Mouse (Mus musculus) right cerebral cortex, adult 2 months (tissue): ENCODE data around the gene Col5a2.
"Not testable (repeated sequence)": the region's sequence is repeated elsewhere in the genome, so short reads cannot be mapped to it uniquely, and the experiment has no call there.

Experiments
- DNase-seq, 2 experiments: peaks; one replicate each; pipeline ENCODE4 v3.0.0; 2021 to 2022; ENCODE audit warnings: low spot score in 2 of 2

Col5a2 gene

DNA sequence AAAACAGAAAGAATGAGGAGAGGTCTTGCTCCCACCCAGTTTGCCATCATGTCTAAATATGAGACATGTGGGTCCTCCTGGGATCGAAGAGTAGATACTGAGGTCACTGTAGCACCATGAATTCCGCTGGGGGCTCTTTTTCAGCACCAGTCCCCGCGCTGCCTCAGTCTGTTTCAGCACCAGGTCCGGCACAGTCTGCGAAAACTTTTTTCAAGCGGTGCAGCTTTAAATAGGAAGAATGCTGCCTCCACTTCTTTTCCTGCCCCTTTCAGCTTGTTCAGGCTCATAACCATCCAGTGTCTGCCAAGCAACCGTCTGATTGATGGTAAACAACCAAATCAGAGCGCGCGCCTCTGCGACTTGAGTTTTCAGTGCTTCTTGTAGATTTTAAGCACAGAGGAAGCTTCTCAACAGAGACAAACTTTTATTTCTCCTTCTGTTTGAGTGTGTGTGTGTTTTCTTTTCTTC lies at the start of gene Col5a2:
TSS of gene Col5a2 (minus strand) at position 418 of the 468 bp plus-strand sequence.
- DNase-seq, result peak; percentile 24 to 34

DNA sequence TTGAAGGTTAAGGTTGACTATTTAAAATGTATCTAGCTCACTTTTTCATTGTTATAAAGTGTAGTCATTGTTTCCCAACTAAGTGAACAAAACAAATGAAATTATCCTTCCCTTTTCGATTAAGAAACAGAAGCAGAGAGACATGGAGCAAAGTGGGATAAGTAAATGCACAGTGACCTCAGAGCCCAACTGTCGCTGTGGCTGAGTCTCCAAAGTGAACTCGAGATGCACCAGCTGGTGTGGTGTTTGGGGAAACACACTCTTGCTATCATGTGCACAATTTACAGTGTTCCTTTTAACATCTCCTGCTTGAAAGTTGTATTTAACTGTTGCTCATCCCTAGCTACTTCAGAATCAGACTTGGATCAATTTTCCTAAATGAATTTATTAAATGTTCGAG lies 47.4 kb upstream of the Col5a2 start:
- DNase-seq, result no peak

DNA sequence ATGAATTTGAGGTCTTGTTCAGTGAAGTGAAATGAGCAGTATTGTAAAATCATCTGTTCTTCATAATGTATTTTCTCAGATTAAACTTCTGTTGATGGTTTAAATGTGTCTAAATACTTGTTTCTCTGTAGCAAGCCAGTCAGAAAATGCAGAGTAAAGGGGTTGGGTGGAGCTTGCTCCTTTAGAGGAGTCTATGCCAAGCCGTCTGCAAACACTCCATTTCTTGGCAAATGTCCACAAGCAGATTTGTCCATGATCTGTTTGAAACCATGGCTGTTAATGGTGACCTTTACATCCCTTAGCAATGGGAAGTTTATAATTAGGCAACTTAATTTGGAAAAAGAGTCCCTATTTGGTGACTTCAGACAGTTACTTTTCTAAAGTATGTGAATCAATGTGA lies 38.8 kb upstream of the Col5a2 start:
- no peak for DNase-seq

DNA sequence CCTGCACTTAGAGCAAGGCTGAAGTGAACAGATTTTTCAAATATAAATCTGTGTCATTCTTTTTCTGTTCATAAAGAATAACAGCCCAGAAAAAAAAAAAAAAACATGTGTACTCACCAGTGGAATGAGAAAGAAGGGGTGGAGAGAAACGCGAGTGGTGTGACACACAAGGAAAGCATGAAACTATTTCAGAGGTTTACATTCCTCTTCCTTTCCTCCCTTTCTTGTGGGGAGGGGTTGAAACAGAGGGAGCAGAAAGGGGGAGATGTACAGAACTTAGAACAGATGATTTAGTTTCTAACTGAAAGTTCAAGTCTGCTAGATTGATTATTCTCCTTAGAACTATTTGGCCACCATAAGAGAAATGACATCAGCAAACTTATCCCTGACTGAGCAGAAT lies 38.1 kb upstream of the Col5a2 start:
- no peak for DNase-seq

DNA sequence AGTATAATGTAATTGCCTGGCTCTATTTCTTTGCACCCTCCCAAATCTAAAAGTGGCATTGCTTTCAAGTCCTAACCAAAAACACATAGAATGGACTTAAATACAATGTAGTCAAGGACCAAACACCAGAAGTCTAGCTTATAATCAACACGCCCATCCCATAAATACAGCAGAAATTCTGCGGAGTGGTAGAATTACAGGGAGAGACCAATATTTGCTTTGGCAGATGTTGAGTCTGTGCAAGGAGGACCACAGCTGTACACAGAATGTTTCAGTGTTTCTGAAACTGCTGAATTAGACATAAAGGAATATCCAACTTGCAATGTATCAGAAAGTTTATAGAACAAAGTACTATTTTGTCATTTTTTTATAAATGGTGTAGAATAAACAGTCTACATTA lies 28.4 kb upstream of the Col5a2 start:
- DNase-seq, result no peak

- not testable (repeated sequence) for DNase-seq
Measured at GRCm38 (mm10) chr1:45527476-45527875, 24.4 kb upstream of the Col5a2 start.

DNA sequence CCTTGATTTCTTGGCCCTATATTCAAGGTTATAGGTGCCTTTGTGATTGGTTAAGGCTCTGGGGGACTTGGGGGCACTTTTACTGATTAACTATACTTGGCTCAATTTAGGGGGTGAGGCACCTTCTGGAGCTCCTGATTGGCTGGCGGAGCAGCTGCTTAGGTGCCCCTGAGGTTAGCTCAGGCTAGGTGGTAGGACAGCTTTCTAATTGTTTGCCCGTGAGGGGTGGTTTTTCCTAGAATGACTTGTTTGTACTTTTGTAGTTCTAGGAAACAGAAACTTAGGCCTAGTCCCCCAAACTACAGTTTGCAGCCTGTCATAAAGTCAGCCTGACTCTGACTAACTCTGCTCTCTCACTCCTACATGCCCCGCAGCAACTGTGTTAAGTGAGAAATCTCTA lies 20.5 kb upstream of the Col5a2 start:
- no peak for DNase-seq

GRCm38 (mm10) chr1:45521486-45521885 lies 18.4 kb upstream of the Col5a2 start:
- DNase-seq, result no peak

GRCm38 (mm10) chr1:45502241-45502741 lies 791 bp downstream of the Col5a2 start:
- no peak for DNase-seq

GRCm38 (mm10) chr1:45501437-45501836 lies 1.6 kb downstream of the Col5a2 start:
- DNase-seq, result no peak

- no peak for DNase-seq
Measured at GRCm38 (mm10) chr1:45500456-45500855, 2.6 kb downstream of the Col5a2 start.

DNA sequence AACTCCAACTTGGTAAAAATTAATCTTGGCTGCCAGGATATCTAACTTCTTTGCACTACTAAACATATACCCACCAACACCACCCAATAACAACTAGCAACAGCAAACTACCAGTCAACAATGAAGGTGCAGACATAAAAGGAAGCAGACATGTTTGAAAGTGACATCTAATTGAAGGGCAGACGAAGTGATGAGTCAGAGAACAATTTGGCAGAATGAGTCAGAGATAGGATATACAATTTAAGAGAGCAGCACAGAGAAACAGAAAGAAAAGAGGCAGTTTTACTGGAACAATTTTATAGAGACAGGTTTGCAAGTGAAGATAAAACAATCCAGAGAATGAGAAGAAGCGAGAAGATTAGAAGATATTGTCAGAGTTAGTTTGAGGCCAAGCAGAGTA lies 8.1 kb downstream of the Col5a2 start:
- DNase-seq, result no peak

GRCm38 (mm10) chr1:45492130-45492723 lies 10.9 kb downstream of the Col5a2 start:
- no peak for DNase-seq

- DNase-seq, result no peak
Measured at GRCm38 (mm10) chr1:45490451-45490850, 12.6 kb downstream of the Col5a2 start.

GRCm38 (mm10) chr1:45488291-45488690 lies 14.8 kb downstream of the Col5a2 start:
- no peak for DNase-seq

DNA sequence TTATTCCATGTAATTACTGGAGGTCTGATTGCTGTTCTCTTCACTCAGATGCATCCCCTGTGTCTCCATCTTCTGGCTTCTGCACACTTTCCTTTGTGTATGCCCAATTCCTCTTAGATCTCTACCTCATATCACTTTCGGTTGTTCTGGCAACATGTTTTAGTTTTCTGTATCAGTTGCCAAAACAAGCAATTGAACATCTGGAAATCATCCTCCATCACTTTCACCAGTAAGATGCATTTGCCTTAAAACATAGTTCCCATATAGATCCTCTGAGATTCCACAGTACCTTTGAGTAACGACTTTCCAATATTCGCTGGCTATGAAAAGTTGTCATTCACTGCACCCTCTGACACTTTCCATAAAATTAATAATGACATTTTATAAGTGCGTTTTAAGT lies 20.1 kb downstream of the Col5a2 start:
- no peak for DNase-seq

DNA sequence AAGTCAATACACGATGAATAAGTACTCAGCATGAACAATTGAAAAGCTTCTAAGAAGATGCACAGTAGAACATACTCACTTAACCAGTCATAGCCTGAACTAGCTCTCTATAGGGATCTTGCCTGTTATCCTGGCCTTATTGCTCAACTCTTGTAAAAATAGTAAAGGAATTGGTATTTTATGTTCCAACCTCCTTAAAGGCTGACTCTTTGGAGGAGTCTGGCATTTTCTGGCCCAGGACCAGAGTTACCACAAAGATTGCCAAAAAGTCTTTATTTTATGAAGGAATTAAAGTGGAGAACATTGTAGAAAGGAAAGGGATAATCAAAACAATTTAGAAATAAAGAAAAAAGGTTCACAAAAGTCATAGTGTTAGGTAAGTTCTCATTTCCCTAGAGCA lies 21.2 kb downstream of the Col5a2 start:
- no peak for DNase-seq

- no peak for DNase-seq
Measured at GRCm38 (mm10) chr1:45479087-45479486, 24.0 kb downstream of the Col5a2 start.

GRCm38 (mm10) chr1:45472751-45473150 lies 30.3 kb downstream of the Col5a2 start:
- peak; percentile 50 to 56 for DNase-seq

DNA sequence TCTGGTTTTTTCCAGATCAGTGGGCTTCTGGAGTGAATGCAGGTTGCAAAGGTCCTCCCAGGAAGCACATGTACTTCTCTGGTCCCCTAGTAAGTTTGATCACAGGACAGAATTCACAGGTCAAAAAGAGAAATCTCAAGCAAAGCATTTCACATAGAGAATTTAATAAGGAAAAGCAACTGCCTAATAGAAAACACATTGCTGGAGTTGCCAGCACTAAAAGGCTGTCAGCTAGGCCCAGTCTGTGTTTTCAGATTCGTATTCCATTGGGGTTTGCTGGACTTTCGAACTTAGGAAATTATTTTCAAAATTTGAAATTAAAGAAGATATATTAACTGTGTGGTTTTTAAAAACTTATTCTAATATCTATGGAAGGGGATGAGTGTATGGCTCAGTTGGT lies 42.3 kb downstream of the Col5a2 start:
- no peak for DNase-seq

GRCm38 (mm10) chr1:45455763-45456162 lies 47.3 kb downstream of the Col5a2 start:
- no peak for DNase-seq

DNA sequence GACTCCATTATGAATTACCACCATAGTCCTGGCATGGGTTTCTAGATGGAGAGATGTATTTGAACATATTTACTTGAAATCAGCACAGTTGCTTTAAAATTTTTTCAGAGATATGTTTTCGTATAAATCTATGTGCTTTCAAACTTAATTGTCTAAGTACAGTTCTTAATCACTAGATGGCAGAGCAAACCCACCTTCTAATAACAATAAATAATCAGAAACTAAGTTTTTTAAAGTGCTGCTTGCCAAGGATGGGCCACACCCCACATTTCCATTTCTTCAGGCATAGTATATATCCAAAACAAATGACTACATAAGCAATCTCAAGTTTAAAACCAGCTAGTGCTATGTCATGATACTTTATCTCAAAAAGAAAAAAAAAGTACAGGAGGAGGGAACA lies 54.2 kb downstream of the Col5a2 start:
- DNase-seq, result no peak

- peak; percentile 26 to 31 for DNase-seq
Measured at GRCm38 (mm10) chr1:45431922-45432321, 71.2 kb downstream of the Col5a2 start.

- DNase-seq, result no peak
Measured at GRCm38 (mm10) chr1:45430520-45430919, 72.6 kb downstream of the Col5a2 start.
